Mouse (Mus musculus): ENCODE data around the gene Idh3g.

GRCm38 (mm10) chrX:73835731-73836130 lies 49.0 kb upstream of the Idh3g start:
- no peak for TF ChIP-seq CTCF (IDR thresholded peaks at IDR 0.05; ENCODE audit: insufficient read depth, low read length)
- no peak for TF ChIP-seq POLR2A (IDR thresholded peaks at IDR 0.05; ENCODE audit: borderline replicate concordance, extremely low read depth, low read depth, low read length)
